Mouse (Mus musculus) limb, embryonic 12.5 days (tissue): ENCODE measurements around the gene Prrt4. TPM values are rescaled to one million over a fixed set of nuclear protein-coding genes. Genes with fewer than 3 reads are reported as not detected.
"Not testable (repeated sequence)": the region's sequence is repeated elsewhere in the genome, so short reads cannot be mapped to it uniquely, and the experiment has no call there.

ENCODE experiments used
- ATAC-seq: fragments of 200-750 bp; cut with Nextera tagmentation; 2 replicates; pipeline ENCODE4 v1.8.0; 2017; ENCODE audit warnings: low read depth, moderate TSS enrichment; ENCODE audit not compliant: insufficient number of reproducible peaks, insufficient read depth, low FRiP score, low TSS enrichment
- H3K27ac ChIP-seq: fragments of 300-500 bp; sonication (generic); 2 replicates; pipeline ENCODE4 v1.5.1; 2016; ENCODE audit warnings: mild to moderate bottlenecking, moderate library complexity
- H3K27me3 ChIP-seq: fragments of 300-500 bp; sonication (generic); 2 replicates; pipeline ENCODE4 v1.6.1; 2016; ENCODE audit warnings: mild to moderate bottlenecking, moderate library complexity
- H3K36me3 ChIP-seq: fragments of 300-500 bp; sonication (generic); 2 replicates; pipeline ENCODE4 v1.6.1; 2016; ENCODE audit warnings: mild to moderate bottlenecking, moderate library complexity
- H3K4me1 ChIP-seq: fragments of 300-500 bp; sonication (generic); replicated peaks from 2 replicates; pipeline ENCODE4 v1.6.1; 2016
- H3K4me2 ChIP-seq: fragments of 300-500 bp; sonication (generic); 2 replicates; pipeline ENCODE4 v1.6.1; 2016; ENCODE audit warnings: mild to moderate bottlenecking, moderate library complexity
- H3K4me3 ChIP-seq: fragments of 300-500 bp; sonication (generic); replicated peaks from 2 replicates; pipeline ENCODE4 v1.5.1; 2016; ENCODE audit warnings: mild to moderate bottlenecking
- H3K9ac ChIP-seq: fragments of 300-500 bp; sonication (generic); replicated peaks from 2 replicates; pipeline ENCODE4 v1.6.1; 2016; ENCODE audit warnings: mild to moderate bottlenecking, moderate library complexity
- H3K9me3 ChIP-seq: fragments of 300-500 bp; sonication (generic); 2 replicates; pipeline ENCODE4 v1.6.1; 2016; ENCODE audit warnings: mild to moderate bottlenecking, moderate library complexity
- WGBS: fragments of 180-500 bp; shearing (Covaris S2); methylation state at CpG from one replicate; pipeline ENCODE4 v1.1.7; 2016; 5-methylcytosine and 5-hydroxymethylcytosine counted together
- polyA plus RNA-seq: library from polyadenylated mRNA; unstranded; fragments of >200 nt; fragmentation: Nextera tagmentation; extraction: Ambion mirVana; gene quantifications from 2 replicates; pipeline ENCODE4 v1.2.1, GENCODE M21; 2016

The Prrt4 gene
- polyA plus RNA-seq: 1.1 and 1.6 TPM in 2 replicates

- Histone ChIP-seq H3K4me2 (peak within 1 kb of the TSS; percentile 95), H3K36me3 (no peaks in the 10 kb centered on the region), H3K9ac (peak within 1 kb of the TSS; percentile 72), H3K27ac (peak within 1 kb of the TSS; percentile 50; the same call in 1 of the 2 replicates), H3K27me3 (peaks cover 66% of the 10 kb centered on the region), H3K4me3 (peak within 1 kb of the TSS; percentile 67), H3K9me3 (no peaks in the 10 kb centered on the region), H3K4me1 (peaks cover 8% of the 10 kb centered on the region)
- under 1% methylated on average over 78 of the region's 79 CpGs for WGBS
- ATAC-seq: peak; percentile 49; the same call in 1 of the 2 replicates
These were observed at the start of gene Prrt4 for GRCm38 (mm10) chr6:29178888-29179658. Gene Prrt4, minus strand, starts transcription at chr6:29179584.

- peaks cover 36% of the 10 kb centered on the region for H3K27me3 ChIP-seq
- H3K36me3 ChIP-seq, H3K4me2 ChIP-seq, H3K9ac ChIP-seq, ATAC-seq, H3K27ac ChIP-seq, H3K9me3 ChIP-seq, H3K4me3 ChIP-seq: not testable (repeated sequence)
- WGBS: 82% methylated on average over 3 of the region's 3 CpGs
- peaks cover 29% of the 10 kb centered on the region for H3K4me1 ChIP-seq
These were observed 38.3 kb upstream of the Prrt4 start for GRCm38 (mm10) chr6:29217717-29218116.

- Histone ChIP-seq H3K4me1 (peaks cover 43% of the 10 kb centered on the region), H3K9me3 (no peaks in the 10 kb centered on the region), H3K4me2 (peak within 1 kb of the TSS; percentile 98), H3K9ac (peak within 1 kb of the TSS; percentile 69), H3K36me3 (no peaks in the 10 kb centered on the region), H3K27ac (no peak within 1 kb of the TSS), H3K4me3 (peak within 1 kb of the TSS; percentile 67), H3K27me3 (peaks cover 36% of the 10 kb centered on the region)
- under 1% methylated on average over 56 of the region's 56 CpGs for WGBS
- ATAC-seq: peak; percentile 79
These were observed 36.6 kb upstream of the Prrt4 start, which contains the start of gene Impdh1 for GRCm38 (mm10) chr6:29215881-29216501. Gene Impdh1, minus strand, starts transcription at chr6:29216364.

GRCm38 (mm10) chr6:29215181-29215580, 35.8 kb upstream of the Prrt4 start:
- no peak overlapping the region for H3K27ac ChIP-seq
- peaks cover 36% of the 10 kb centered on the region for H3K27me3 ChIP-seq
- H3K4me3 ChIP-seq: peak overlapping the region; percentile 67
- H3K4me1 ChIP-seq: peaks cover 49% of the 10 kb centered on the region
- 12% methylated on average over 9 of the region's 9 CpGs for WGBS
- no peak for ATAC-seq
- H3K4me2 ChIP-seq: peak overlapping the region; percentile 98
- H3K36me3 ChIP-seq: no peaks in the 10 kb centered on the region
- no peak overlapping the region for H3K9ac ChIP-seq
- no peaks in the 10 kb centered on the region for H3K9me3 ChIP-seq

GRCm38 (mm10) chr6:29214776-29215175, 35.4 kb upstream of the Prrt4 start:
- Histone ChIP-seq H3K36me3 (no peaks in the 10 kb centered on the region), H3K9ac (no peak overlapping the region), H3K9me3 (no peaks in the 10 kb centered on the region), H3K27ac (no peak overlapping the region), H3K4me3 (no peak overlapping the region), H3K4me2 (no peak overlapping the region), H3K27me3 (peaks cover 36% of the 10 kb centered on the region), H3K4me1 (peaks cover 51% of the 10 kb centered on the region)
- WGBS: 42% methylated on average over 5 of the region's 5 CpGs
- ATAC-seq: no peak

- Histone ChIP-seq H3K9ac (no peak overlapping the region), H3K27ac (no peak overlapping the region), H3K9me3 (no peaks in the 10 kb centered on the region), H3K4me1 (peaks cover 51% of the 10 kb centered on the region), H3K27me3 (peaks cover 36% of the 10 kb centered on the region), H3K4me2 (no peak overlapping the region; the same call in 1 of the 2 replicates), H3K36me3 (no peaks in the 10 kb centered on the region), H3K4me3 (no peak overlapping the region)
- no peak for ATAC-seq
- WGBS: 6% methylated on average over 1 of the region's 1 CpGs
These were observed 34.9 kb upstream of the Prrt4 start for GRCm38 (mm10) chr6:29214245-29214644.

GRCm38 (mm10) chr6:29213436-29213835, 34.1 kb upstream of the Prrt4 start:
- Histone ChIP-seq H3K27me3 (peaks cover 36% of the 10 kb centered on the region), H3K27ac (no peak overlapping the region), H3K9me3 (no peaks in the 10 kb centered on the region), H3K36me3 (no peaks in the 10 kb centered on the region), H3K4me2 (no peak overlapping the region), H3K4me3 (no peak overlapping the region), H3K4me1 (peaks cover 51% of the 10 kb centered on the region), H3K9ac (no peak overlapping the region)
- no peak for ATAC-seq
- WGBS: 57% methylated on average over 5 of the region's 5 CpGs

GRCm38 (mm10) chr6:29211806-29212492, 32.6 kb upstream of the Prrt4 start:
- H3K4me3 ChIP-seq: peak overlapping the region; percentile 67
- peaks cover 36% of the 10 kb centered on the region for H3K27me3 ChIP-seq
- peak overlapping the region; percentile 70 for H3K9ac ChIP-seq
- under 1% methylated on average over 59 of the region's 66 CpGs for WGBS
- peaks cover 3% of the 10 kb centered on the region for H3K36me3 ChIP-seq
- peak overlapping the region; percentile 75 for H3K27ac ChIP-seq
- ATAC-seq: peak; percentile 66
- peak overlapping the region; percentile 84 for H3K4me2 ChIP-seq
- H3K9me3 ChIP-seq: no peaks in the 10 kb centered on the region
- H3K4me1 ChIP-seq: peaks cover 51% of the 10 kb centered on the region

GRCm38 (mm10) chr6:29211146-29211545, 31.8 kb upstream of the Prrt4 start:
- H3K27ac ChIP-seq: peak overlapping the region; percentile 75; the same call in 1 of the 2 replicates
- H3K36me3 ChIP-seq: peaks cover 9% of the 10 kb centered on the region
- H3K27me3 ChIP-seq: peaks cover 30% of the 10 kb centered on the region
- ATAC-seq: no peak
- H3K9me3 ChIP-seq: no peaks in the 10 kb centered on the region
- H3K4me2 ChIP-seq: peak overlapping the region; percentile 84
- peaks cover 45% of the 10 kb centered on the region for H3K4me1 ChIP-seq
- 18% methylated on average over 7 of the region's 7 CpGs for WGBS
- H3K9ac ChIP-seq: peak overlapping the region; percentile 70
- peak overlapping the region; percentile 67 for H3K4me3 ChIP-seq

GRCm38 (mm10) chr6:29210231-29210936, 31.0 kb upstream of the Prrt4 start:
- 78% methylated on average over 9 of the region's 9 CpGs for WGBS
- Histone ChIP-seq H3K4me3 (no peak overlapping the region), H3K27ac (no peak overlapping the region), H3K4me1 (peaks cover 38% of the 10 kb centered on the region), H3K27me3 (peaks cover 22% of the 10 kb centered on the region), H3K4me2 (peak overlapping the region; percentile 17; the same call in 1 of the 2 replicates), H3K9ac (0 out of 2 replicates have a peak overlapping the region, but pooled peaks have one; percentile 31), H3K36me3 (peaks cover 15% of the 10 kb centered on the region), H3K9me3 (no peaks in the 10 kb centered on the region)
- no peak for ATAC-seq
